Mouse (Mus musculus): ENCODE measurements at regions not wholly inside any gene's neighbourhood (a gene's known extent, or its start where the extent isn't known, plus 50 kb on each side); places are given as distances from the start of the nearest gene placed in this dataset.

GRCm38 (mm10) chr13:94708786-94709185 lies 79.9 kb upstream of the Tbca start:
- DNase-seq: no peak

DNA sequence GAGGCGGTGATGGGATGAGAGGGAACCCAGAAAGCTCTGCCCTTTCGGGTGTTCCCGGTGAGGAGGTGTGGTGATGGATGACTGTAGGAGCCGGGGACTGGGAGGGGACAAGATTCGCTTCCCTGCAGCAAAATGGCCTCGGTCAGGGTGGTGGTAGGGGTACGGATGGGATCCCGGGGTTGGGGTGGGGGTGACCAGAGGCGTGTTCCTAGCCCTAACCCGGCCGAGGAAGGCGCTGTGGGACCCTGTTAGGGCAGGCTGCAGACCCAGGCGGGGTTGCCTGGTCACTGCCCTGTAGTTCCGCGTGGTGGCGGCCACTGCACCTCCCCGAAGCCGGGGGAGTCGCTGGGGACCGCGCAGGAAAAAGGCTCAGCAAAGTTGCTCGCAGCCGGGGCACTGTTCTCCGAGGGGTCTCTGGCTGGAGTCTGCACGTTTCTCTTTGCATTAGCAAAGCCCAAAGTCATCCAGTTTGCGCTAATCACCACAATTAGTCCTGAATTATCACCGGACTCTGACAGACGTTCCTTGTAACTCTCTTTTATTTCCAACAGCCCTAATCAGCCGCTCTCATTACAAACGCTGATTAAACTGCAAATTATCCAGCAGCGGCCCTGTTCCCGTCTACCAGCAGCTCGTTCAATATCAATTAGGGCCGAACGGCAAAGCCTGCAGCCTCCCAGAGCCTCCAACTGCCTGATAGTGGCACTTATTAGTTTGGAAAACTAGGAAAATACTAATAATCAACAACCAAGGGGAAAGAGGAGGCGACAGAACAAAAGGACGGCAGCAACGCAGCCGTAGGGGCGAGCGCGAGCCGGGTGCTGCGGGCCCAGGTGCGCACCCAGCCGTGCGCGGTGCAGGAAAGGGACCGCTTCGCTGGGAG lies 78.8 kb upstream of the Tbca start:
- peak; percentile 25 for DNase-seq

- no peak for DNase-seq
Observed at GRCm38 (mm10) chr13:94710574-94711172, 78.0 kb upstream of the Tbca start.

- no peak for DNase-seq
Observed at GRCm38 (mm10) chr13:94713451-94713850, 75.3 kb upstream of the Tbca start.

DNA sequence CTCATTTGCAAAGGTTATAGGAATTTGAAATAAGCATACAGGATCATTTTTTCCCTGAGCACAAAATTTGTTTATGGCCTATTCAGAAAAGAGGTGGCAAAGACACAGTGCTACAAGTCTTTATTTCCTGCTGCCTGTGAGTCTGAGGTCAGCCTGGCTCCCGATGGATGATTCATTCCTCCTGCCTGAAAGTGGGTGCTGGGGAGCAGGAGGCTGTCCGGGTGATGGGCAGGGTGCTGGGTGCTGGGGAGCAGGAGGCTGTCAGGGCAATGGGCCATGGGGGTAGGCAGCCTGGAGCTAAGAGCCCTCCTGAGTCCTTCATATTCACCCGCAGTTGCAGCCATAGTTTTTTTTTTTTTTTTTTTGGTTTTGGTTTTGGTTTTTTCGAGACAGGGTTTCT lies 67.1 kb upstream of the Tbca start:
- DNase-seq: no peak

Data from adrenal gland, postnatal 10 days (tissue).